Mouse (Mus musculus) myocyte (in vitro differentiated cells): ENCODE measurements around the gene Add1. TPM values are rescaled to one million over a fixed set of nuclear protein-coding genes. Genes with fewer than 3 reads are reported as not detected.

Source experiments
- H3K27me3 ChIP-seq: one replicate; pipeline ENCODE4 v1.6.1; 2011; ENCODE audit not compliant: control insufficient read depth, insufficient read depth, insufficient read length
- H3K36me3 ChIP-seq: one replicate; pipeline ENCODE4 v1.6.1; 2011; ENCODE audit not compliant: control insufficient read depth, insufficient read depth
- H3K4me2 ChIP-seq: one replicate; pipeline ENCODE4 v1.6.1; 2011; ENCODE audit warnings: low read depth, control low read depth
- H3K4me3 ChIP-seq: one replicate; pipeline ENCODE4 v1.5.1; 2011; ENCODE audit warnings: mild to moderate bottlenecking, control low read depth, moderate library complexity
- H3K79me2 ChIP-seq: one replicate; pipeline ENCODE4 v1.6.1; 2011; ENCODE audit not compliant: control insufficient read depth, insufficient read depth
- H3ac ChIP-seq: one replicate; pipeline ENCODE4 v1.6.1; 2011; ENCODE audit not compliant: control insufficient read depth, insufficient read length
- CEBPB ChIP-seq: IDR thresholded peaks from 2 replicates; pipeline ENCODE4 v1.6.1; 2011; ENCODE audit warnings: mild to moderate bottlenecking, moderate library complexity; ENCODE audit not compliant: poor library complexity, insufficient read depth, severe bottlenecking
- E2F4 ChIP-seq: IDR thresholded peaks from one replicate; pipeline ENCODE4 v1.6.1; 2011; ENCODE audit warnings: mild to moderate bottlenecking, control low read depth, moderate library complexity; ENCODE audit not compliant: insufficient read depth
- MAX ChIP-seq: IDR thresholded peaks from one replicate; pipeline ENCODE4 v1.6.1; 2011; ENCODE audit warnings: low read depth, mild to moderate bottlenecking, control low read depth
- MYOD1 ChIP-seq, 3 experiments: IDR thresholded peaks; one replicate each; pipeline ENCODE4 v1.6.1; 2011; ENCODE audit warnings: control low read depth in 2 of 3, low read depth in 2 of 3, mild to moderate bottlenecking in 2 of 3, moderate library complexity in 1 of 3; ENCODE audit not compliant: insufficient read length in 2 of 3, control insufficient read depth in 1 of 3
- MYOG ChIP-seq, 3 experiments: IDR thresholded peaks; one replicate each; pipeline ENCODE4 v1.6.1; 2011; ENCODE audit warnings: control low read depth in 2 of 3, low read depth in 2 of 3, mild to moderate bottlenecking in 2 of 3; ENCODE audit not compliant: insufficient read length in 2 of 3, control insufficient read depth in 1 of 3, insufficient read depth in 1 of 3
- POLR2A ChIP-seq: IDR thresholded peaks from one replicate; pipeline ENCODE4 v1.6.1; 2011; ENCODE audit warnings: low read depth, mild to moderate bottlenecking, control low read depth, moderate library complexity; ENCODE audit not compliant: insufficient read length
- POLR2AphosphoS2 ChIP-seq: IDR thresholded peaks from one replicate; pipeline ENCODE4 v1.6.1; 2011; ENCODE audit warnings: low read depth, control low read depth; ENCODE audit not compliant: insufficient read length
- REST ChIP-seq: IDR thresholded peaks from one replicate; pipeline ENCODE4 v1.6.1; 2011; ENCODE audit warnings: mild to moderate bottlenecking, control low read depth, moderate library complexity; ENCODE audit not compliant: insufficient read depth, insufficient read length
- SRF ChIP-seq: IDR thresholded peaks from one replicate; pipeline ENCODE4 v1.6.1; 2011; ENCODE audit warnings: low read depth; ENCODE audit not compliant: control insufficient read depth, insufficient read length
- TCF12 ChIP-seq: IDR thresholded peaks from one replicate; pipeline ENCODE4 v1.6.1; 2011; ENCODE audit warnings: mild to moderate bottlenecking, control low read depth; ENCODE audit not compliant: poor library complexity, insufficient read depth, severe bottlenecking
- TCF3 ChIP-seq: IDR thresholded peaks from one replicate; pipeline ENCODE4 v1.6.1; 2011; ENCODE audit warnings: low read depth, control low read depth; ENCODE audit not compliant: insufficient read length
- USF1 ChIP-seq: IDR thresholded peaks from one replicate; pipeline ENCODE4 v1.6.1; 2011; ENCODE audit warnings: low read depth, mild to moderate bottlenecking, control low read depth, moderate library complexity
- polyA plus RNA-seq: library from polyadenylated mRNA; unstranded; fragments of >200 nt; fragmentation: generic; extraction: Trizol; gene quantifications from one replicate; pipeline ENCODE4 v1.2.1, GENCODE M21; 2012; ENCODE audit warnings: missing spikeins

Gene Add1
- polyA plus RNA-seq, 1 experiment, result 160 TPM

DNA sequence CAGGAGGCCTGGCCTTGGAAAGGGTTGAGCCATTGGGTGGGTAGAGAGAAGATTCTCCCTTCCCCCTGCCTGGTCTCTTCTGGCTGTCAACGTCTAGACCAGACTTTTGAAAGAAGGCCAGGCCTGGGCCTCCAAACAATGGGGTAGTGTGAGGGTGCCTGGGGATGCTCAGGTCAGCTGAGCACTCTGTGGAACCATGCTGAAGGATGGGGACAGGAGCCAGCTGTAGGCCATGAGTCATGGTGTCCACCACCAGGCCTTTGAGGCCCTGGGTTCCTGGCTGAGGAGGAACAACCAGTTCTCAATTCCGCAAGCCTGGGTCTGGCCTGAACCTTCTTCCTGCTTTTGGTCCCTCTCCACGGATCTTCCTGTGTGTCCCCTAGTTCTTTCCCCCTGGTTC lies 39.6 kb upstream of the Add1 start:
- Histone ChIP-seq H3K36me3 (no peaks in the 10 kb centered on the region), H3K79me2 (peaks cover 34% of the 10 kb centered on the region), H3K27me3 (no peaks in the 10 kb centered on the region), H3ac (no peak overlapping the region), H3K4me3 (no peak overlapping the region), H3K4me2 (peak overlapping the region; percentile 56)
- TF ChIP-seq TCF3, result peak; percentile 37
- peak; percentile 46 for TF ChIP-seq USF1
- TF ChIP-seq REST, result no peak
- no peak for TF ChIP-seq CEBPB
- TF ChIP-seq POLR2A, result no peak
- no peak for TF ChIP-seq SRF
- no peak for TF ChIP-seq MAX
- TF ChIP-seq TCF12, result no peak
- peak in 1 of 3 experiments; percentile 83 for TF ChIP-seq MYOG (IDR thresholded peaks at IDR 0.05; ENCODE audit: control insufficient read depth in 1 of 3, insufficient read depth in 1 of 3, insufficient read length in 2 of 3, low read depth in 2 of 3)
- TF ChIP-seq MYOD1 (IDR thresholded peaks at IDR 0.05; ENCODE audit: control insufficient read depth in 1 of 3, insufficient read length in 2 of 3, low read depth in 2 of 3), result peak in 2 of 3 experiments; percentile 83 to 88
- no peak for TF ChIP-seq E2F4
- no peak for TF ChIP-seq POLR2AphosphoS2

DNA sequence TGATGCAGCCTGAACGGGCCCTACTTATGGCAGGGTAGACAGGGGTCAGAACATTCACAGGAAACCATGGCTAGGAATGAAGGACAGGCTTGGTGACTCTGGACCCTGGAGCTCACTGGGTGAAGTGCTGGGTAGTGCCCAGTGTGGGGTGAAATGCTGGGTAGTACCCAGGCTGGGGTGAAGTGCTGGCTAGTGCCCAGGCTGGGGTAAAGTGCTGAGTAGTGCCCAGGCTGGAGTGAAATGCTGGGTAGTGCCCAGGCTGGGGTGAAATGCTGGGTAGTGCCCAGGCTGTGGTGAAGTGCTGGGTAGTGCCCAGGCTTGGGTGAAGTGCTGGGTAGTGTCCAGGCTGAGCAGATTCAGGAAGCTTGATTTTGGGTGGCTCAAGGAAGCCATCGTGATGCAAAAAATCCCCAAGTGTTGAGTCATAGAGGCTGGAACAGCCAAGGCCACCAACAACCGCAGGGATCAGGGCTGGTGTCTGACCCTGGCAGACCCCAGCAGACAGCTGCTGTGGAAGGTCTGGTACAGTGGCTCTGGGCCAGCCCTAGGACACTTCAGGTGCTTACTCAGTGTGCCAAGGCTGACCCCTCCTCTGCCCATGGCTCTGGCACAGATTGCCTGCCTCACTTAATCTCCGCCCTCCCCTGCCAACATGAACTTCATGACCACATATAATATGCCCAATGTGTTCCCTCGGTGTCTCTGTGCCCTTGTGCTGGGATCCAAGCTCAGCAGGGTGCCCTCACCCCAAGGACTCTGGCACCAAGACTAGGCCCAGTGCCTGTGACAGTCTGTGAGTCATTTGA lies 38.5 kb upstream of the Add1 start:
- TF ChIP-seq TCF12 (peak; percentile 88), MYOG (IDR thresholded peaks at IDR 0.05; ENCODE audit: control insufficient read depth in 1 of 3, insufficient read depth in 1 of 3, insufficient read length in 2 of 3, low read depth in 2 of 3) (peak; percentile 86 to 99 (median 97)), USF1 (no peak), POLR2A (no peak), POLR2AphosphoS2 (peak; percentile 11), CEBPB (peak; percentile 55), MAX (no peak), SRF (peak; percentile 14), MYOD1 (IDR thresholded peaks at IDR 0.05; ENCODE audit: control insufficient read depth in 1 of 3, insufficient read length in 2 of 3, low read depth in 2 of 3) (peak; percentile 73 to 98 (median 97)), E2F4 (no peak), TCF3 (peak; percentile 81), REST (no peak)
- Histone ChIP-seq H3ac (no peak overlapping the region), H3K27me3 (no peaks in the 10 kb centered on the region), H3K79me2 (peaks cover 41% of the 10 kb centered on the region), H3K4me2 (peak overlapping the region; percentile 61), H3K36me3 (no peaks in the 10 kb centered on the region), H3K4me3 (no peak overlapping the region)

DNA sequence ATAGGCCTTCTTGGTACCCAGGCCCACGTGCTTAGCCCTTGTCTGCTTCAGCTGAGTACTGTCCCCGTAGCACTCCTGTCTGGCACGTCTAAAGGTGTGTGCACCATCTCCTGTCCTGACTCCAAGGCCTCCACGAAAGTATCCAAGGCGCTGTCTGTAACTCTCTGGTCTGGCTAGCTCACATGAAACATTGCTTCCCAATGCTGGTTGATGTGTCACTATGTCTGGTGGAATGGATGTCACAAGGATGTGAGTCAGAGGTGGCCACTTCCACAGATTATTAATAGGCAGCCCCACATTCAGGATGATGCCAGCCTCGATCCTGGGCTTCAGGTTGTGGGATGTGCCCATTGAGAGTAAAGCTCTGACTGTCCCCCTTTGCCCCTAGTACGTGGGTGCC lies 37.6 kb upstream of the Add1 start:
- no peaks in the 10 kb centered on the region for H3K27me3 ChIP-seq
- H3K79me2 ChIP-seq, result peaks cover 41% of the 10 kb centered on the region
- no peaks in the 10 kb centered on the region for H3K36me3 ChIP-seq
- peak overlapping the region; percentile 61 for H3K4me2 ChIP-seq
- no peak overlapping the region for H3ac ChIP-seq
- TF ChIP-seq CEBPB (0 out of 2 replicates have a peak, but pooled peaks have one; percentile 5), USF1 (no peak), POLR2AphosphoS2 (peak; percentile 17)
- no peak overlapping the region for H3K4me3 ChIP-seq

DNA sequence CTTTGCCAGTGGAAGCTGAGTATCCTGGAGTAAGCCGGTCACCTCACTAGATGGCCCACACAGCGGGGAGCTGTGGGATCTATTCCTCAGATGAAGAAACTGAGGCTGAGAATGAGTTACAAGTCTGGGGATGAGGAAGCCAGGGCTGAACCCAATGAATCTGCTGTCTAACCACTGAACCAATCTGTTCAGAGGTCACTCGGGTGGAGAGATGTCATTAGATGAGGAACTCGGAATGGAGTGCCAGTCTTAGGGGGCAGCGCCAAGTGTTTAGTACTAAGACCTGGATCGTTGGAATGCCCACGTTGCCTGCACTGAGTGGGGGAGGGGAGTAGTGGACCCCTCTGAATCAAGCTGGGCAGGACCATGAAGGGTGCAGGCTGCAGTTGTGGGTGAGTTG lies 35.4 kb upstream of the Add1 start:
- TF ChIP-seq E2F4 (no peak), POLR2AphosphoS2 (no peak), TCF3 (no peak), USF1 (no peak), TCF12 (no peak), MAX (no peak), SRF (no peak), MYOD1 (IDR thresholded peaks at IDR 0.05; ENCODE audit: control insufficient read depth in 1 of 3, insufficient read length in 2 of 3, low read depth in 2 of 3) (no peak), POLR2A (no peak), CEBPB (no peak)
- H3K4me2 ChIP-seq, result no peak overlapping the region
- no peaks in the 10 kb centered on the region for H3K27me3 ChIP-seq
- H3K79me2 ChIP-seq, result peaks cover 29% of the 10 kb centered on the region
- no peaks in the 10 kb centered on the region for H3K36me3 ChIP-seq
- no peak overlapping the region for H3K4me3 ChIP-seq
- H3ac ChIP-seq, result no peak overlapping the region

DNA sequence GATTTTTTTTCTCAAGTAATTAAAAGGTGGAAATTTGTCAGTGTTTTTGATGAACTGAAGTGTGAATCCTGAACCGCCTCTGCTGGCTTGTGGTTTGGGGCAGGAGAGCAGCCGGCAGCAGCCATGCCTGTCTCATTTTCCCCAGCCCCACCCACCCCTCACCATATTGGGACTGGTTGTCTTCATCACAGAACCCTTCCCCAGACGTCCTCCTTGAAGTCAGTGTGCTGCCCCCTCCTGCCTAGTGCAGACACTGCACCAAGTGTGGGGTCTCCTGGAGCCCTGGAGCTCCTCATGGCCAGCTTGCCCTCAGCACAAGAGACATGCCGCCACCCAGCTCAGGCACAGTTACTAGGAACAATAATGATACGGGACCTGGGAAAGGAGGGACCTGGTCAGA lies 34.9 kb upstream of the Add1 start:
- H3K36me3 ChIP-seq, result no peaks in the 10 kb centered on the region
- no peaks in the 10 kb centered on the region for H3K27me3 ChIP-seq
- no peak overlapping the region for H3K4me3 ChIP-seq
- no peak overlapping the region for H3K4me2 ChIP-seq
- TF ChIP-seq REST (no peak), TCF12 (no peak), TCF3 (no peak), MAX (no peak), MYOG (IDR thresholded peaks at IDR 0.05; ENCODE audit: control insufficient read depth in 1 of 3, insufficient read depth in 1 of 3, insufficient read length in 2 of 3, low read depth in 2 of 3) (no peak), USF1 (no peak), SRF (no peak), POLR2A (no peak), CEBPB (no peak), POLR2AphosphoS2 (no peak), MYOD1 (IDR thresholded peaks at IDR 0.05; ENCODE audit: control insufficient read depth in 1 of 3, insufficient read length in 2 of 3, low read depth in 2 of 3) (no peak), E2F4 (no peak)
- peaks cover 28% of the 10 kb centered on the region for H3K79me2 ChIP-seq
- H3ac ChIP-seq, result no peak overlapping the region
